In genomic region chr2:158612671-158613250, GRCm38 (mm10) we compare ENCODE assay signal across 9 mouse cellular contexts. TPM values are rescaled to one million over a fixed set of nuclear protein-coding genes. Genes with fewer than 3 reads are reported as not detected.
A peak's percentile ranks its signal among the peaks of the same experiment; 100 is the strongest.
DNase-seq lines count a peak whose midpoint lies in the region; ATAC-seq and TF ChIP-seq lines count a peak whose summit lies in the region.
"Had no signal": no experiment of that assay in that cellular context is flagged by ENCODE, and none has a peak within 500 bp of the region (broad histone marks: within the 10 kb centered on the region; RNA-seq: fewer than 3 reads in every experiment).

No protein-coding gene starts in this region.

- peak; percentile 89 for DNase-seq in intestine, embryonic 14.5 days (ENCODE audit: low spot score)
- DNase-seq in CD4-positive helper T cell, adult 2 months (ENCODE audit: low read depth, low spot score), result peak; percentile 19
- no peak for DNase-seq in urinary bladder, postnatal 14 days (ENCODE audit: low spot score)

- H3K4me3 ChIP-seq in intestine, embryonic 14.5 days (ENCODE audit: low read depth, low read length), result no peak overlapping the region
- no peak overlapping the region for H3K4me3 ChIP-seq in intestine, embryonic 15.5 days (replicated peaks)
- H3K4me3 ChIP-seq in forebrain, embryonic 16.5 days (replicated peaks; ENCODE audit: low read length), result peak overlapping the region; percentile 59
- H3K4me3 ChIP-seq in midbrain, embryonic 12.5 days, result peak overlapping the region; percentile 46
- H3K4me3 ChIP-seq in heart, embryonic 11.5 days (ENCODE audit: low read depth, low read length), result no peak overlapping the region
- no peak overlapping the region for H3K4me3 ChIP-seq in intestine, postnatal 0 days (ENCODE audit: low read depth, low read length)

- WGBS in intestine, embryonic 14.5 days, result 7% methylated on average over 10 of the region's 10 CpGs
- WGBS in intestine, embryonic 15.5 days, result 8% methylated on average over 10 of the region's 10 CpGs
- 7% methylated on average over 10 of the region's 10 CpGs for WGBS in forebrain, embryonic 16.5 days
- WGBS in midbrain, embryonic 12.5 days, result 3% methylated on average over 10 of the region's 10 CpGs
- 7% methylated on average over 10 of the region's 10 CpGs for WGBS in heart, embryonic 11.5 days (ENCODE audit: insufficient replicate concordance)
- WGBS in intestine, postnatal 0 days, result 17% methylated on average over 10 of the region's 10 CpGs

- H3K27ac ChIP-seq in intestine, embryonic 14.5 days (ENCODE audit: low read depth), result no peak overlapping the region
- H3K27ac ChIP-seq in intestine, embryonic 15.5 days, result no peak overlapping the region
- H3K27ac ChIP-seq in forebrain, embryonic 16.5 days (ENCODE audit: low read length), result peak overlapping the region; percentile 77
- peak overlapping the region; percentile 49; the same call in 1 of the 2 replicates for H3K27ac ChIP-seq in midbrain, embryonic 12.5 days (replicated peaks)
- no peak overlapping the region for H3K27ac ChIP-seq in heart, embryonic 11.5 days (ENCODE audit: low read depth, low read length)
- no peak overlapping the region for H3K27ac ChIP-seq in intestine, postnatal 0 days (ENCODE audit: low read depth, low read length)

- no peak for TF ChIP-seq CTCF in intestine, postnatal 0 days (IDR thresholded peaks at IDR 0.05; ENCODE audit: low read depth)

- peaks cover 100% of the 10 kb centered on the region for H3K27me3 ChIP-seq in intestine, embryonic 14.5 days (replicated peaks; ENCODE audit: control insufficient read depth, insufficient read depth, low read length)
- peaks cover 98% of the 10 kb centered on the region for H3K27me3 ChIP-seq in intestine, embryonic 15.5 days (replicated peaks)
- peaks cover 51% of the 10 kb centered on the region for H3K27me3 ChIP-seq in forebrain, embryonic 16.5 days (replicated peaks; ENCODE audit: control insufficient read depth, insufficient read depth, low read length)
- peaks cover 100% of the 10 kb centered on the region for H3K27me3 ChIP-seq in midbrain, embryonic 12.5 days
- H3K27me3 ChIP-seq in heart, embryonic 11.5 days (ENCODE audit: control insufficient read depth, insufficient read depth, low read length), result peaks cover 98% of the 10 kb centered on the region
- H3K27me3 ChIP-seq in intestine, postnatal 0 days (replicated peaks; ENCODE audit: control insufficient read depth, insufficient read depth, low read length), result peaks cover 95% of the 10 kb centered on the region

- H3K9ac ChIP-seq in intestine, embryonic 14.5 days (ENCODE audit: low read length), result no peak overlapping the region
- H3K9ac ChIP-seq in intestine, embryonic 15.5 days, result no peak overlapping the region
- peak overlapping the region; percentile 79 for H3K9ac ChIP-seq in forebrain, embryonic 16.5 days (replicated peaks; ENCODE audit: low read depth, low read length)
- H3K9ac ChIP-seq in midbrain, embryonic 12.5 days (replicated peaks), result peak overlapping the region; percentile 68
- H3K9ac ChIP-seq in heart, embryonic 11.5 days (ENCODE audit: low read depth, low read length), result no peak overlapping the region
- no peak overlapping the region for H3K9ac ChIP-seq in intestine, postnatal 0 days (ENCODE audit: low read depth, low read length)

- no peak overlapping the region for H3K4me2 ChIP-seq in intestine, embryonic 14.5 days (ENCODE audit: low read length)
- H3K4me2 ChIP-seq in intestine, embryonic 15.5 days (replicated peaks), result no peak overlapping the region
- H3K4me2 ChIP-seq in forebrain, embryonic 16.5 days (ENCODE audit: low read length), result peak overlapping the region; percentile 61
- peak overlapping the region; percentile 36 for H3K4me2 ChIP-seq in midbrain, embryonic 12.5 days (replicated peaks)
- no peak overlapping the region for H3K4me2 ChIP-seq in heart, embryonic 11.5 days
- no peak overlapping the region for H3K4me2 ChIP-seq in intestine, postnatal 0 days (replicated peaks; ENCODE audit: low read depth)

- H3K36me3 ChIP-seq in intestine, embryonic 14.5 days (ENCODE audit: control insufficient read depth, insufficient read depth, low read length), result no peaks in the 10 kb centered on the region
- H3K36me3 ChIP-seq in intestine, embryonic 15.5 days, result no peaks in the 10 kb centered on the region
- H3K36me3 ChIP-seq in forebrain, embryonic 16.5 days (ENCODE audit: control insufficient read depth, insufficient read depth), result no peaks in the 10 kb centered on the region
- H3K36me3 ChIP-seq in midbrain, embryonic 12.5 days, result no peaks in the 10 kb centered on the region
- no peaks in the 10 kb centered on the region for H3K36me3 ChIP-seq in heart, embryonic 11.5 days (ENCODE audit: control insufficient read depth, insufficient read depth, low read length)
- H3K36me3 ChIP-seq in intestine, postnatal 0 days (ENCODE audit: control insufficient read depth, insufficient read depth), result no peaks in the 10 kb centered on the region

- 0 out of 2 replicates have a peak, but pooled peaks cover 3% of the 10 kb centered on the region for H3K4me1 ChIP-seq in intestine, embryonic 14.5 days (replicated peaks; ENCODE audit: control insufficient read depth, insufficient read depth, low read length)
- H3K4me1 ChIP-seq in intestine, embryonic 15.5 days (replicated peaks), result peaks cover 15% of the 10 kb centered on the region
- H3K4me1 ChIP-seq in forebrain, embryonic 16.5 days (replicated peaks; ENCODE audit: control insufficient read depth, insufficient read depth, low read length), result peaks cover 24% of the 10 kb centered on the region
- H3K4me1 ChIP-seq in midbrain, embryonic 12.5 days, result peaks cover 32% of the 10 kb centered on the region
- H3K4me1 ChIP-seq in heart, embryonic 11.5 days (ENCODE audit: control insufficient read depth, insufficient read depth, low read length), result peaks cover 8% of the 10 kb centered on the region; the same call in 1 of the 2 replicates
- no peaks in the 10 kb centered on the region for H3K4me1 ChIP-seq in intestine, postnatal 0 days (replicated peaks; ENCODE audit: control insufficient read depth, insufficient read depth, low read length)

- ATAC-seq in intestine, embryonic 14.5 days (replicated peaks; ENCODE audit: low FRiP score, low TSS enrichment, low read depth), result no peak
- no peak for ATAC-seq in intestine, embryonic 15.5 days
- ATAC-seq in forebrain, embryonic 16.5 days, result no peak
- no peak for ATAC-seq in midbrain, embryonic 12.5 days (ENCODE audit: low FRiP score, low read depth)
- ATAC-seq in heart, embryonic 11.5 days (replicated peaks; ENCODE audit: insufficient number of reproducible peaks, low FRiP score, low TSS enrichment), result no peak
- no peak for ATAC-seq in intestine, postnatal 0 days

- H3K9me3 ChIP-seq in intestine, embryonic 14.5 days (ENCODE audit: control insufficient read depth, low read length), result no peaks in the 10 kb centered on the region
- no peaks in the 10 kb centered on the region for H3K9me3 ChIP-seq in intestine, embryonic 15.5 days
- H3K9me3 ChIP-seq in forebrain, embryonic 16.5 days (ENCODE audit: control insufficient read depth, low read length), result no peaks in the 10 kb centered on the region
- H3K9me3 ChIP-seq in midbrain, embryonic 12.5 days, result no peaks in the 10 kb centered on the region
- H3K9me3 ChIP-seq in heart, embryonic 11.5 days (replicated peaks; ENCODE audit: control insufficient read depth, low read length), result no peaks in the 10 kb centered on the region
- no peaks in the 10 kb centered on the region for H3K9me3 ChIP-seq in intestine, postnatal 0 days (ENCODE audit: control insufficient read depth)

RNA-seq across cellular contexts. Expression of gene Slc32a1, which starts 2.2 kb away (rescaled TPM):
- not detected in 2 replicates for polyA plus RNA-seq in intestine, embryonic 14.5 days (2014; fragmentation: Nextera tagmentation; extraction: Ambion mirVana)
- polyA plus RNA-seq in intestine, embryonic 15.5 days (2015; fragmentation: Nextera tagmentation; extraction: Ambion mirVana), result not detected in 2 replicates
- polyA plus RNA-seq in forebrain, embryonic 16.5 days (2015; fragmentation: Nextera tagmentation; extraction: Ambion mirVana), result 5.9 and 7.7 TPM in 2 replicates
- polyA plus RNA-seq in midbrain, embryonic 12.5 days (2016; fragmentation: Nextera tagmentation; extraction: Ambion mirVana), result 3.2 and 4.2 TPM in 2 replicates
- polyA plus RNA-seq in heart, embryonic 11.5 days (2014; fragmentation: Nextera tagmentation; extraction: Ambion mirVana), result 0.07 and 0.10 TPM in 2 replicates
- polyA plus RNA-seq in intestine, postnatal 0 days (2015; fragmentation: Nextera tagmentation; extraction: Ambion mirVana), result not detected in 2 replicates
- polyA plus RNA-seq: lung, postnatal 0 days had no signal

RNA-seq across cellular contexts. Expression of gene Actr5, which starts 11.9 kb away (rescaled TPM):
- 12.7 and 13.0 TPM in 2 replicates for polyA plus RNA-seq in intestine, embryonic 14.5 days (2014; fragmentation: Nextera tagmentation; extraction: Ambion mirVana)
- 9.3 and 9.4 TPM in 2 replicates for polyA plus RNA-seq in intestine, embryonic 15.5 days (2015; fragmentation: Nextera tagmentation; extraction: Ambion mirVana)
- polyA plus RNA-seq in forebrain, embryonic 16.5 days (2015; fragmentation: Nextera tagmentation; extraction: Ambion mirVana), result 11.3 and 12.3 TPM in 2 replicates
- 21.7 and 23.7 TPM in 2 replicates for polyA plus RNA-seq in midbrain, embryonic 12.5 days (2016; fragmentation: Nextera tagmentation; extraction: Ambion mirVana)
- 8.7 and 8.8 TPM in 2 replicates for polyA plus RNA-seq in heart, embryonic 11.5 days (2014; fragmentation: Nextera tagmentation; extraction: Ambion mirVana)
- polyA plus RNA-seq in intestine, postnatal 0 days (2015; fragmentation: Nextera tagmentation; extraction: Ambion mirVana), result 3.7 and 5.3 TPM in 2 replicates

RNA-seq across cellular contexts. Expression of gene Ppp1r16b, which starts 52.4 kb away (rescaled TPM):
- 5.0 and 5.4 TPM in 2 replicates for polyA plus RNA-seq in intestine, embryonic 14.5 days (2014; fragmentation: Nextera tagmentation; extraction: Ambion mirVana)
- 4.1 and 4.2 TPM in 2 replicates for polyA plus RNA-seq in intestine, embryonic 15.5 days (2015; fragmentation: Nextera tagmentation; extraction: Ambion mirVana)
- 30.3 and 33.3 TPM in 2 replicates for polyA plus RNA-seq in forebrain, embryonic 16.5 days (2015; fragmentation: Nextera tagmentation; extraction: Ambion mirVana)
- 3.5 and 4.2 TPM in 2 replicates for polyA plus RNA-seq in midbrain, embryonic 12.5 days (2016; fragmentation: Nextera tagmentation; extraction: Ambion mirVana)
- 4.5 TPM in 2 replicates for polyA plus RNA-seq in heart, embryonic 11.5 days (2014; fragmentation: Nextera tagmentation; extraction: Ambion mirVana)
- polyA plus RNA-seq in intestine, postnatal 0 days (2015; fragmentation: Nextera tagmentation; extraction: Ambion mirVana), result 3.3 and 3.4 TPM in 2 replicates

Comparison
In these comparisons a context has a peak if more than half of its experiments do, and no peak if none do; other contexts are left out.
1. H3K27ac ChIP-seq: peak in forebrain, embryonic 16.5 days (single experiment) and midbrain, embryonic 12.5 days (single experiment); none in intestine, embryonic 14.5 days (single experiment), intestine, embryonic 15.5 days (single experiment), heart, embryonic 11.5 days (single experiment) and intestine, postnatal 0 days (single experiment).
2. H3K4me2 ChIP-seq: peak in forebrain, embryonic 16.5 days (single experiment) and midbrain, embryonic 12.5 days (single experiment); none in intestine, embryonic 14.5 days (single experiment), intestine, embryonic 15.5 days (single experiment), heart, embryonic 11.5 days (single experiment) and intestine, postnatal 0 days (single experiment).
3. H3K4me3 ChIP-seq: peak in forebrain, embryonic 16.5 days (single experiment) and midbrain, embryonic 12.5 days (single experiment); none in intestine, embryonic 14.5 days (single experiment), intestine, embryonic 15.5 days (single experiment), heart, embryonic 11.5 days (single experiment) and intestine, postnatal 0 days (single experiment).
4. H3K9ac ChIP-seq: peak in forebrain, embryonic 16.5 days (single experiment) and midbrain, embryonic 12.5 days (single experiment); none in intestine, embryonic 14.5 days (single experiment), intestine, embryonic 15.5 days (single experiment), heart, embryonic 11.5 days (single experiment) and intestine, postnatal 0 days (single experiment).